Mouse (Mus musculus) limb, embryonic 14.5 days (tissue): ENCODE results near the gene S100a2. TPM values are rescaled to one million over a fixed set of nuclear protein-coding genes. Genes with fewer than 3 reads are reported as not detected.

ENCODE experiments used
- ATAC-seq: fragments of 200-750 bp; cut with Nextera tagmentation; 2 replicates; pipeline ENCODE4 v1.8.0; 2017; ENCODE audit warnings: low read depth, moderate number of reproducible peaks, moderate TSS enrichment; ENCODE audit not compliant: low FRiP score
- DNase-seq: peaks from one replicate; pipeline ENCODE4 v3.0.0-alpha.2; 2015; ENCODE audit warnings: low spot score
- H3K27ac ChIP-seq: fragments of 300-500 bp; sonication (generic); replicated peaks from 2 replicates; pipeline ENCODE4 v1.5.1; 2014; ENCODE audit warnings: low read depth, mild to moderate bottlenecking, low read length, moderate library complexity, mixed read lengths
- H3K27me3 ChIP-seq: fragments of 300-500 bp; sonication (generic); 2 replicates; pipeline ENCODE4 v1.6.1; 2014; ENCODE audit warnings: low read length, mixed read lengths; ENCODE audit not compliant: control insufficient read depth, insufficient read depth
- H3K36me3 ChIP-seq: fragments of 300-500 bp; sonication (generic); 2 replicates; pipeline ENCODE4 v1.6.1; 2014; ENCODE audit warnings: mild to moderate bottlenecking, low read length, moderate library complexity, mixed read lengths; ENCODE audit not compliant: control insufficient read depth, insufficient read depth
- H3K4me1 ChIP-seq: fragments of 300-500 bp; sonication (generic); 2 replicates; pipeline ENCODE4 v1.6.1; 2014; ENCODE audit warnings: antibody characterized with exemption, low read length, mixed read lengths; ENCODE audit not compliant: control insufficient read depth, insufficient read depth
- H3K4me2 ChIP-seq: fragments of 300-500 bp; sonication (generic); replicated peaks from 2 replicates; pipeline ENCODE4 v1.6.1; 2014; ENCODE audit warnings: low read depth, mild to moderate bottlenecking, low read length, moderate library complexity; ENCODE audit not compliant: severe bottlenecking
- H3K4me3 ChIP-seq: fragments of 300-500 bp; sonication (generic); replicated peaks from 2 replicates; pipeline ENCODE4 v1.5.1; 2014; ENCODE audit warnings: low read length
- H3K9ac ChIP-seq: fragments of 300-500 bp; sonication (generic); 2 replicates; pipeline ENCODE4 v1.6.1; 2014; ENCODE audit warnings: mild to moderate bottlenecking, low read depth, low read length, moderate library complexity; ENCODE audit not compliant: severe bottlenecking
- H3K9me3 ChIP-seq: fragments of 300-500 bp; sonication (generic); 2 replicates; pipeline ENCODE4 v1.6.1; 2016; ENCODE audit warnings: low read length; ENCODE audit not compliant: control insufficient read depth
- POLR2A ChIP-seq: fragments of 200-500 bp; IDR thresholded peaks from 2 replicates; pipeline ENCODE4 v1.8.0; 2012; ENCODE audit warnings: inconsistent platforms, mild to moderate bottlenecking, moderate library complexity, borderline replicate concordance; ENCODE audit not compliant: insufficient read depth, insufficient read length; ENCODE audit errors: extremely low read depth
- WGBS: fragments of 180-500 bp; shearing (Covaris S2); extraction: QIAGEN DNeasy Blood & Tissue Kit; methylation state at CpG from one replicate; pipeline ENCODE4 v1.1.7; 2014; 5-methylcytosine and 5-hydroxymethylcytosine counted together
- polyA plus RNA-seq, 2 experiments: library from polyadenylated mRNA; depleted of rRNA in 1 of 2; stranded (reverse) in 1 of 2; unstranded in 1 of 2; fragments of >200 nt; fragmentation: Nextera tagmentation in 1 of 2; extraction: Ambion mirVana in 1 of 2; gene quantifications; 2 replicates each; pipeline versions ENCODE4 v1.2.1 to v1.2.3; 2012 to 2014

Gene S100a2
- polyA plus RNA-seq, 2 experiments, result not detected

GRCm38 (mm10) chr3:90625496-90625895, 35.4 kb downstream of the S100a2 start:
- TF ChIP-seq POLR2A, result no peak
- WGBS, result 78% methylated on average over 5 of the region's 5 CpGs
- Histone ChIP-seq H3K4me2 (no peak overlapping the region), H3K9ac (no peak overlapping the region), H3K27me3 (no peaks in the 10 kb centered on the region), H3K9me3 (no peaks in the 10 kb centered on the region), H3K4me3 (no peak overlapping the region), H3K36me3 (no peaks in the 10 kb centered on the region), H3K4me1 (peaks cover 12% of the 10 kb centered on the region; the same call in 1 of the 2 replicates), H3K27ac (no peak overlapping the region)
- no peak for ATAC-seq
- no peak for DNase-seq

GRCm38 (mm10) chr3:90626266-90627021, 36.4 kb downstream of the S100a2 start:
- no peak overlapping the region for H3K9ac ChIP-seq
- no peak overlapping the region for H3K27ac ChIP-seq
- no peak overlapping the region for H3K4me2 ChIP-seq
- 78% methylated on average over 9 of the region's 9 CpGs for WGBS
- no peaks in the 10 kb centered on the region for H3K27me3 ChIP-seq
- ATAC-seq (no peak), DNase-seq (no peak)
- no peaks in the 10 kb centered on the region for H3K9me3 ChIP-seq
- TF ChIP-seq POLR2A, result no peak
- H3K36me3 ChIP-seq, result no peaks in the 10 kb centered on the region
- H3K4me3 ChIP-seq, result no peak overlapping the region
- peaks cover 12% of the 10 kb centered on the region; the same call in 1 of the 2 replicates for H3K4me1 ChIP-seq

DNA sequence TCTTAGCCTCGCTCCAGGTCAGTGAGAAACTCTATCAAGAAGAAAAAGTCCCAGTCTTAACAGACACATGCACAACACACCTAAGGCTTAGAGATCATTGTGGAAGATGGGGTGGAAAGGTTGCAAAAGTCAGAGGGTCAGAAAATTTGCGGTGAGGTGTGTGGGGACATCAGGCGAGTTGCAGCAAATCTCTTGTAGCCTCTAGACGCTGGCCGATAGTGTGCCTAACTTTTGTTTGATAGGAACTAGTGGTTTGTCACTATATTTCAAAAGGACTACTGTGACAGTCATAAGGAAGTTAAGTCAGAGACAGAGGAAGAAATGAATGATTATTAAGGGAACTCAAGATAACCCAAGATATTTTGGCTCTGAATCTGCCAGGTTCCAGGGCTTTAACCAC, 37.3 kb downstream of the S100a2 start:
- DNase-seq (no peak), ATAC-seq (no peak)
- H3K4me3 ChIP-seq, result no peak overlapping the region
- WGBS, result 91% methylated on average over 5 of the region's 5 CpGs
- peaks cover 12% of the 10 kb centered on the region; the same call in 1 of the 2 replicates for H3K4me1 ChIP-seq
- TF ChIP-seq POLR2A, result no peak
- H3K4me2 ChIP-seq, result no peak overlapping the region
- H3K27ac ChIP-seq, result no peak overlapping the region
- H3K27me3 ChIP-seq, result no peaks in the 10 kb centered on the region
- no peaks in the 10 kb centered on the region for H3K9me3 ChIP-seq
- H3K36me3 ChIP-seq, result no peaks in the 10 kb centered on the region
- H3K9ac ChIP-seq, result no peak overlapping the region

DNA sequence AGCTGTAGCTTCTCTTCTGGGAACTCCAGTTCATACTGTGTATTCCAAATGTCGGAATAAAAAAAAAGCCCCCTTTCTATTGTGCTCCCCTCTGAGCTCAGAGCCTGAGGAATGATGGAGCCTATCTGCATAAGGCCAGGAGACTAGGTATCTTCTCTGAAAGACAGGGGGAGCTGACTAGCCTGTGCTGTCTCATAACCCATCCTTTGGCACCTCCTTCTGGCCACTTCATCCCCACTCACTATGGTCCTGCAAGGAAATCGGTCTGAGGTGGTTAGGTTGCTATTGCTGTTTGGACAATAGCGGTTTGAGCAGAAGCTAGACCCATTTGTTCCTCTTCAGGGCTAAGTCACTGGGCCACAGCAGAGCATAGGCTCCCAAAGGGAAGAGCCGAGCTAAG, 37.8 kb downstream of the S100a2 start:
- no peaks in the 10 kb centered on the region for H3K36me3 ChIP-seq
- ATAC-seq (no peak), DNase-seq (no peak)
- no peak overlapping the region for H3K4me3 ChIP-seq
- no peak overlapping the region for H3K4me2 ChIP-seq
- 67% methylated on average over 4 of the region's 4 CpGs for WGBS
- peaks cover 12% of the 10 kb centered on the region; the same call in 1 of the 2 replicates for H3K4me1 ChIP-seq
- no peaks in the 10 kb centered on the region for H3K27me3 ChIP-seq
- no peaks in the 10 kb centered on the region for H3K9me3 ChIP-seq
- TF ChIP-seq POLR2A, result no peak
- no peak overlapping the region for H3K27ac ChIP-seq
- no peak overlapping the region for H3K9ac ChIP-seq

DNA sequence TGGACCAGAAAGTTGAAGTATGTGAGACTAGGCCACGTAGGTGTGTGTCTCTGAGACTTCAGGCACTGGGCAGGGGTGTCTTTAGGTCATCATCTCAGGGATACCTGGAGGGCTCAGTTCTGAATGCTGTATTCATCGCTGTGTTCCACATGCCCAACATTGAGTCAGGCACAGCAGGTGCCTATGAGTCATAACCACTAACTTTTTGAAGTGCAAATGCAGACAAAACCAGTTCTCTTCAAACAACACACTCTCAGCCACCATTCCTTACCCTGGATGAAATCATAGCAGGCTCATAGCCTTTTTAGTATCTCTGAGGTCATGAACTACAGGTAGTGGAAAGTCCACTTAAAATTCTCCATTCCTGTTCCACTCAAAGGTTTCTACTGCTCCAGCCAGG, 39.3 kb downstream of the S100a2 start:
- no peak for TF ChIP-seq POLR2A
- ATAC-seq (no peak), DNase-seq (no peak)
- no peak overlapping the region for H3K4me3 ChIP-seq
- H3K9me3 ChIP-seq, result no peaks in the 10 kb centered on the region
- 0 out of 2 replicates have a peak, but pooled peaks cover under 1% of the 10 kb centered on the region for H3K4me1 ChIP-seq
- H3K9ac ChIP-seq, result no peak overlapping the region
- H3K4me2 ChIP-seq, result no peak overlapping the region
- no peaks in the 10 kb centered on the region for H3K36me3 ChIP-seq
- H3K27ac ChIP-seq, result no peak overlapping the region
- 84% methylated on average over 2 of the region's 2 CpGs for WGBS
- H3K27me3 ChIP-seq, result no peaks in the 10 kb centered on the region
